Mouse (Mus musculus) neural tube, embryonic 12.5 days (tissue): ENCODE measurements around the gene Klkb1. TPM values are rescaled to one million over a fixed set of nuclear protein-coding genes. Genes with fewer than 3 reads are reported as not detected.

Experiments
- ATAC-seq: fragments of 200-750 bp; cut with Nextera tagmentation; 2 replicates; pipeline ENCODE4 v1.8.0; 2017; ENCODE audit warnings: low read depth, mild to moderate bottlenecking, moderate TSS enrichment, moderate library complexity; ENCODE audit not compliant: low FRiP score
- H3K27ac ChIP-seq: fragments of 300-500 bp; sonication (generic); 2 replicates; pipeline ENCODE4 v1.5.1; 2016
- H3K27me3 ChIP-seq: fragments of 300-500 bp; sonication (generic); replicated peaks from 2 replicates; pipeline ENCODE4 v1.6.1; 2016; ENCODE audit warnings: mild to moderate bottlenecking
- H3K36me3 ChIP-seq: fragments of 300-500 bp; sonication (generic); 2 replicates; pipeline ENCODE4 v1.6.1; 2016; ENCODE audit warnings: mild to moderate bottlenecking
- H3K4me1 ChIP-seq: fragments of 300-500 bp; sonication (generic); 2 replicates; pipeline ENCODE4 v1.6.1; 2016
- H3K4me2 ChIP-seq: fragments of 300-500 bp; sonication (generic); replicated peaks from 2 replicates; pipeline ENCODE4 v1.6.1; 2016; ENCODE audit warnings: mild to moderate bottlenecking
- H3K4me3 ChIP-seq: fragments of 300-500 bp; sonication (generic); 2 replicates; pipeline ENCODE4 v1.5.1; 2016
- H3K9ac ChIP-seq: fragments of 300-500 bp; sonication (generic); 2 replicates; pipeline ENCODE4 v1.6.1; 2016; ENCODE audit warnings: mild to moderate bottlenecking
- H3K9me3 ChIP-seq: fragments of 300-500 bp; sonication (generic); 2 replicates; pipeline ENCODE4 v1.6.1; 2016; ENCODE audit warnings: mild to moderate bottlenecking
- WGBS: fragments of 180-500 bp; shearing (Covaris S2); methylation state at CpG from one replicate; pipeline ENCODE4 v1.1.7; 2016; 5-methylcytosine and 5-hydroxymethylcytosine counted together
- polyA plus RNA-seq: library from polyadenylated mRNA; unstranded; fragments of >200 nt; fragmentation: Nextera tagmentation; extraction: Ambion mirVana; gene quantifications from 2 replicates; pipeline ENCODE4 v1.2.1, GENCODE M21; 2016

The Klkb1 gene
- polyA plus RNA-seq, 1 experiment from 2014 or later: not detected

- H3K9me3 ChIP-seq: no peaks in the 10 kb centered on the region
- H3K4me3 ChIP-seq: no peak overlapping the region
- no peak overlapping the region for H3K4me2 ChIP-seq
- no peak overlapping the region for H3K9ac ChIP-seq
- no peak for ATAC-seq
- H3K4me1 ChIP-seq: no peaks in the 10 kb centered on the region
- WGBS: 70% methylated on average over 8 of the region's 8 CpGs
- H3K27ac ChIP-seq: no peak overlapping the region
- no peaks in the 10 kb centered on the region for H3K27me3 ChIP-seq
- H3K36me3 ChIP-seq: no peaks in the 10 kb centered on the region
These were observed 27.7 kb downstream of the Klkb1 start for GRCm38 (mm10) chr8:45266993-45267392.

- Histone ChIP-seq H3K4me1 (no peaks in the 10 kb centered on the region), H3K27me3 (no peaks in the 10 kb centered on the region), H3K9ac (no peak overlapping the region), H3K27ac (no peak overlapping the region), H3K9me3 (no peaks in the 10 kb centered on the region), H3K4me3 (no peak overlapping the region), H3K36me3 (no peaks in the 10 kb centered on the region), H3K4me2 (no peak overlapping the region)
- WGBS: 89% methylated on average over 4 of the region's 4 CpGs
- ATAC-seq: no peak
These were observed 29.7 kb downstream of the Klkb1 start for GRCm38 (mm10) chr8:45264918-45265317.

- H3K36me3 ChIP-seq: no peaks in the 10 kb centered on the region
- no peaks in the 10 kb centered on the region for H3K4me1 ChIP-seq
- H3K9ac ChIP-seq: no peak overlapping the region
- 90% methylated on average over 3 of the region's 3 CpGs for WGBS
- H3K27ac ChIP-seq: no peak overlapping the region
- no peaks in the 10 kb centered on the region for H3K9me3 ChIP-seq
- no peak for ATAC-seq
- no peaks in the 10 kb centered on the region for H3K27me3 ChIP-seq
- no peak overlapping the region for H3K4me3 ChIP-seq
- no peak overlapping the region for H3K4me2 ChIP-seq
These were observed 31.8 kb downstream of the Klkb1 start for GRCm38 (mm10) chr8:45262851-45263250.

- Histone ChIP-seq H3K4me1 (no peaks in the 10 kb centered on the region), H3K27ac (no peak within 1 kb of the TSS), H3K4me2 (no peak within 1 kb of the TSS), H3K36me3 (no peaks in the 10 kb centered on the region), H3K9me3 (no peaks in the 10 kb centered on the region), H3K27me3 (no peaks in the 10 kb centered on the region), H3K9ac (no peak within 1 kb of the TSS), H3K4me3 (no peak within 1 kb of the TSS)
- ATAC-seq: no peak
- 88% methylated on average over 10 of the region's 10 CpGs for WGBS
These were observed 32.7 kb downstream of the Klkb1 start, which contains the start of gene F11 for GRCm38 (mm10) chr8:45261920-45262319. F11 (minus strand) TSS chr8:45262031.

GRCm38 (mm10) chr8:45258421-45258820, 36.2 kb downstream of the Klkb1 start:
- no peaks in the 10 kb centered on the region for H3K27me3 ChIP-seq
- H3K4me1 ChIP-seq: no peaks in the 10 kb centered on the region
- H3K27ac ChIP-seq: no peak overlapping the region
- H3K4me3 ChIP-seq: no peak overlapping the region
- no peak for ATAC-seq
- 81% methylated on average over 8 of the region's 8 CpGs for WGBS
- no peak overlapping the region for H3K4me2 ChIP-seq
- no peaks in the 10 kb centered on the region for H3K36me3 ChIP-seq
- H3K9me3 ChIP-seq: no peaks in the 10 kb centered on the region
- no peak overlapping the region for H3K9ac ChIP-seq

GRCm38 (mm10) chr8:45255040-45255439, 39.6 kb downstream of the Klkb1 start:
- no peaks in the 10 kb centered on the region for H3K27me3 ChIP-seq
- H3K4me2 ChIP-seq: no peak overlapping the region
- no peak overlapping the region for H3K4me3 ChIP-seq
- no peak overlapping the region for H3K27ac ChIP-seq
- no peaks in the 10 kb centered on the region for H3K36me3 ChIP-seq
- ATAC-seq: no peak
- WGBS: 77% methylated on average over 12 of the region's 12 CpGs
- H3K9me3 ChIP-seq: no peaks in the 10 kb centered on the region
- H3K9ac ChIP-seq: no peak overlapping the region
- no peaks in the 10 kb centered on the region for H3K4me1 ChIP-seq

GRCm38 (mm10) chr8:45254194-45254842, 40.3 kb downstream of the Klkb1 start:
- no peaks in the 10 kb centered on the region for H3K36me3 ChIP-seq

GRCm38 (mm10) chr8:45253586-45253985, 41.1 kb downstream of the Klkb1 start:
- Histone ChIP-seq H3K36me3 (no peaks in the 10 kb centered on the region), H3K27ac (no peak overlapping the region), H3K4me3 (no peak overlapping the region), H3K9me3 (no peaks in the 10 kb centered on the region), H3K4me2 (no peak overlapping the region), H3K4me1 (no peaks in the 10 kb centered on the region), H3K9ac (no peak overlapping the region), H3K27me3 (no peaks in the 10 kb centered on the region)
- ATAC-seq: no peak
- WGBS: 91% methylated on average over 1 of the region's 1 CpGs

More at GRCm38 (mm10) chr8:45254194-45254842, 40.3 kb downstream of the Klkb1 start:
- Histone ChIP-seq H3K9me3 (no peaks in the 10 kb centered on the region), H3K4me1 (no peaks in the 10 kb centered on the region), H3K4me2 (no peak overlapping the region), H3K4me3 (no peak overlapping the region), H3K9ac (no peak overlapping the region), H3K27me3 (no peaks in the 10 kb centered on the region), H3K27ac (no peak overlapping the region)
- WGBS: 91% methylated on average over 8 of the region's 8 CpGs
- no peak for ATAC-seq

GRCm38 (mm10) chr8:45253111-45253510, 41.5 kb downstream of the Klkb1 start:
- WGBS: 66% methylated on average over 2 of the region's 2 CpGs

GRCm38 (mm10) chr8:45246307-45246706, 48.4 kb downstream of the Klkb1 start:
- Histone ChIP-seq H3K36me3 (no peaks in the 10 kb centered on the region), H3K27ac (no peak overlapping the region), H3K4me1 (no peaks in the 10 kb centered on the region), H3K9me3 (no peaks in the 10 kb centered on the region), H3K4me2 (no peak overlapping the region), H3K9ac (no peak overlapping the region), H3K27me3 (no peaks in the 10 kb centered on the region), H3K4me3 (no peak overlapping the region)
- no peak for ATAC-seq
- 30% methylated on average over 7 of the region's 7 CpGs for WGBS

More at GRCm38 (mm10) chr8:45253111-45253510, 41.5 kb downstream of the Klkb1 start:
- no peak for ATAC-seq
- H3K9ac ChIP-seq: no peak overlapping the region
- no peaks in the 10 kb centered on the region for H3K36me3 ChIP-seq
- no peak overlapping the region for H3K4me2 ChIP-seq
- H3K9me3 ChIP-seq: no peaks in the 10 kb centered on the region
- no peak overlapping the region for H3K27ac ChIP-seq
- no peak overlapping the region for H3K4me3 ChIP-seq
- H3K27me3 ChIP-seq: no peaks in the 10 kb centered on the region
- no peaks in the 10 kb centered on the region for H3K4me1 ChIP-seq

- Histone ChIP-seq H3K4me1 (0 out of 2 replicates have a peak, but pooled peaks cover 5% of the 10 kb centered on the region), H3K9ac (no peak overlapping the region), H3K4me2 (no peak overlapping the region), H3K27me3 (no peaks in the 10 kb centered on the region), H3K36me3 (no peaks in the 10 kb centered on the region), H3K27ac (no peak overlapping the region), H3K9me3 (no peaks in the 10 kb centered on the region), H3K4me3 (no peak overlapping the region)
- no peak for ATAC-seq
- 81% methylated on average over 8 of the region's 8 CpGs for WGBS
These were observed 55.3 kb downstream of the Klkb1 start for GRCm38 (mm10) chr8:45239363-45239762.

GRCm38 (mm10) chr8:45238282-45238681, 56.4 kb downstream of the Klkb1 start:
- H3K27me3 ChIP-seq: no peaks in the 10 kb centered on the region
- 0 out of 2 replicates have a peak, but pooled peaks cover 5% of the 10 kb centered on the region for H3K4me1 ChIP-seq
- H3K9me3 ChIP-seq: no peaks in the 10 kb centered on the region
- H3K4me3 ChIP-seq: no peak overlapping the region
- no peak overlapping the region for H3K27ac ChIP-seq
- no peak overlapping the region for H3K9ac ChIP-seq
- H3K36me3 ChIP-seq: no peaks in the 10 kb centered on the region
- no peak for ATAC-seq
- H3K4me2 ChIP-seq: no peak overlapping the region
- WGBS: 32% methylated on average over 3 of the region's 3 CpGs
